Mouse (Mus musculus) layer of hippocampus, adult 9-11 months (tissue): ENCODE data around the gene Gpam.

Source experiments
- DNase-seq: peaks from one replicate; pipeline ENCODE4 v3.0.0; 2022

Gene Gpam

DNA sequence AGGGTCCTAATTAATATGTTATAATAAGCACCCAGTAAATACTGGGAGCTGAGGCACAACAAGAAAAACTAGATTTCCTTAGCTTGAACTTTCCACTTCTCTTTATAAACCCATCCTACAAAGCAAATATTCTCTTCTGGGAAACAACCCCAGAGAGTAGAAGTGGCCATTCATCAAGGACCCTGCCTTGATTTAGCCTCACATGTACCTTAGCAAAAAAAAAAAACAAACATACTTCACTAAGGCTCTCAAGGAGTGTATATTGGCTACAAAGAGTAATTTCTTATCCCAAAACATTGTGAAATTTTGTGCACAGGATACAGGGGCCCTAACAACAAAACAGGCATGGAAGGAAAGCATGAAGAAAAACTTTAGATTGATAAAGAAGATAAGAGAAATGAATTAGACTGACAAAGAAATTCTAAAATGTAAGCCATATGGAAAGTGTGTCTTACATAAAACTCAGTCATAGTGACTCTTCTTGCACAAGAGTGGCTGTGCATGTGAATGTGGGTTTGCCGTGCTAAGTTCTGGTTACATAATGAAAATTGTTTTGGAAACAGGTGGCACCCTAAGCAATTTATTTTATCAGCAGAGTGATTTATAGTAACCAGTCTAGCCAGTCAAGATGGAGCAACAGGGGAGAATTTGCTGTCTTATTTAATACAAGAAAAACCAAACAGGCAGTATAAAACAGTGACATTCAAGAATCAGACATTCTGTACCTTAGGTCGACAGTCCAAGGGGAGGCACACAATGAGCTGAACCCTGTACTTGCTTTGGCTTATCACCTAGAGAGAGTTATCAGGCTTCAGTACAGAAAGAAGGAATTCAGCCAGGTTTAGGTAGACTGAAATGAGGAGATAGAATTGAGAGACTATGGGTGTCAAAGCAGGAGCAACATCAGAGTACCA lies 26.6 kb downstream of the Gpam start:
- DNase-seq: no peak

DNA sequence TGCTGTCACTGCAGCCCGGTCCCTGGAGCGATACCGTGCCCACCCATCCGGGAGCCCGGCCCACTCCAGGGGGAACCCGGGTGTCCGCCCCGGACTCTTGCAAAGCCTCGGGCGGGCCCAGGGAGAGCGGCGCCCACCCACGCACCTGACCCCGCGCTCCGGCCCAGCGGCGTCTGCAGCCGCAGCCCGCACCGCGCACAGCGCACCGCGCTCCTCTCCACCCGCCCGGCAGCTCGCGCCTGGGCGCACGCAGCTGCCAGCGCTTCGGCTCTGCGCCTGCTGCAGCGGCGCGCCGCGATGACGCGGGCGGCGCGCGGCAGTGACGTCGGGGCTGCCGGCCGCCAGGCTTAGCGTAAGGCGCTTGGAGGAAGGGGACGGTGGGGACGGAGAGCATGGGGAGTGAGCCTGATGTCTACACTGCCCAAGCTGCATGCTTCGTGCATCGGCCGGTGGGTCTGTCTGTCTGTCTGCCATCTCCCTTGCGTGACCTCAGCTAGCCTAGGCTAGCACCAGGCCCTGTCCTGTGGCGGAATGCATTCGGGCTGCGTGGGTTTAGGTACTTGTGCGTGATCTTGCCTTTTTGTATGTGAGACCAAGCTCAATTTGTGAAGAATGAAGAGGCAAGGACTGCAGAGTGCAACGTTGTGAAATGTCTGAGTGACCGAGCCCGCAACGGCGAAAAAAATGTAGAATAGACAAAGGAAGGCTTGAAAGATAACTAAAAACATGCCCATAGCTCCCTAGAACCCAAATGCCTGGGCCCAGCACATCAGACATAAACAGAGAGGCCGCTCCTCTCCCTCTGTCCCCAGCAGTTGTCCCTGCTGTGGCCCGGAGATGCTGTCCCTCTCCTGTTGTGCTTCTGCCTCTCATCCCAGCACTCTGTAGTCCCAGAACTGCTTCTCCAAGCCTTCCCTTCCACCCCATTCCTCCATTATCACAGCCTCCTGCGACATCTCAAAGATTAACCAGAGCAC lies 27.6 kb downstream of the Gpam start:
- DNase-seq: peak; percentile 79

DNA sequence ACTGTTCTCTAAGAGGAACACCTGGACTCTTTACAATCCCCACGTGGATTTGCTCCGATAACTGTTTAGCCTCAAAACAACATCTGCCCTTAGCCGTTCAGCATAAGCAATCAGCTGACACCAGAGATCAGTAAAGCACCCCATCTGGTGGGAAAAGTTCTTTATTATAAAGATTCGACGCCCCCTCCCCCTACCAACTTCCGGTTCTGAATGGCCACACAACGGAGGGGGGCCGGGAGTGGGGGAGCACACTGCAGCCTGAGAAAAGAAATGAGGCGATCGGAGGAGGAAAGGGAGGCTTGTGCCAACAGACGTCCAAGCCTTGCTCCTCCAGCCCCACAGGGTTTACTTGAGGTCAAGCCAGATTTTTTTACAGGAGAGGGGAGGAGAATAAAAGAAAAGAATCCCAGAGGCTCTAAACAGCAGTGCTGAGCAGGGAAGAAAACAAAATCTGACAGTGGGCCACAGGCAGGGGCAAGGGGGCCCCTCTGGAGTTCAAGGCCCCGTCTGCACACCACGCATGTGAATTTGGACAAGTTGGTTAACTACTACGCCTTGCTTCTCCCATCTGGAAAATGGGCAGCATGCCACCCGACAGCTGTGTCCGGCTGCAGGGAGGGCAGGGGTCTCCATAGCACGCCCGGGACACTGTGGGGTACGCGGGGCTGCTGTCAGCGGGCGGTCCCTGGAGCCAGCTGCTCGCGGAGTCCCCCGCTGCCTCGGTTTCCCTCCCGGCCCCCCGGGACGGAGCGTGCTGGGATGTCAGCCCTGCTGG lies 28.4 kb downstream of the Gpam start:
- DNase-seq: peak; percentile 39

DNA sequence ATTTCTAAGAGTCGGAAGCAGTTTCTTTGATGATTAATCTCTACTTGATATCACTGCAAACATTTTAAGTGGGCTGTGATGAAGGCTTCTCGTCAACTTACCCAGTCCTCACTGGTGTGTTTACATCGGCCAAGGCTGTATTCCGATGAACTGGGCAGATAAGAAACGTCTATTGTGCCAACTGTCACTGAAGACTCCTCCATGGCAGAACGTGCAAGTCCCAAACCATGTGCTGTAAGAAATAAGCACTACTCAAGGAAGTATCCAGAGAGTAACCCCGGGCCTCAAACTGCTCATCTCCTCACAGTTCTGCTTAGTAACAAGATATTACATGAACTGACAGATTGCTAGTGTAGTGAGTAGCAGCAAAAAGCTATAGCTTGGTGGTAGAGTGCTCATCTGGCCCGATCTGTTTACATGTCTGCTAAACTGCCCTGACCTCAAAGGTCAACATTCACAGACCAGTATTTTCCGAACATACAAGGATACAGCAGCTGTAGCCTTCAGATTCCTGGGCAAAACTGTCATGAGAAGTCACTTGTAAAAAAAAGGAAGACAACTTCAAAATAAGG lies 29.6 kb downstream of the Gpam start:
- DNase-seq: no peak

DNA sequence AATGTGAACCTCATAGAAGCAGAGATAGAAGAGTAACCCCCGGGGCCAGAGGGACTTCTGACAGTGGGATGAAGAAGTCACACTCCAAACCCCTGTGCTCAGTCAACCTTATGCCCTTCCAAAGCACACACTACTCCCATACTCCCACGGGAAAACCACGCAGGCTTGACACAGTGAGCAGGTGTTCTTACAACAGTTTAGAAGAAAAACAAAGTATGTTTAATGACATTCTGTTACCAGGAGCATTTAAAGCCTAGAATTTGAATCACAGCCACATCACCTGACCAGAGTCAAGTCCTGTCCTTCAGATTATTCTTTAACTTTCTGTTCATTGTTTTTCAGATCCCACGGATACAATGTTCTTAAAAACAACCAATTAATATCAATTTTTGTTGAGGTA lies 30.4 kb downstream of the Gpam start:
- DNase-seq: no peak

DNA sequence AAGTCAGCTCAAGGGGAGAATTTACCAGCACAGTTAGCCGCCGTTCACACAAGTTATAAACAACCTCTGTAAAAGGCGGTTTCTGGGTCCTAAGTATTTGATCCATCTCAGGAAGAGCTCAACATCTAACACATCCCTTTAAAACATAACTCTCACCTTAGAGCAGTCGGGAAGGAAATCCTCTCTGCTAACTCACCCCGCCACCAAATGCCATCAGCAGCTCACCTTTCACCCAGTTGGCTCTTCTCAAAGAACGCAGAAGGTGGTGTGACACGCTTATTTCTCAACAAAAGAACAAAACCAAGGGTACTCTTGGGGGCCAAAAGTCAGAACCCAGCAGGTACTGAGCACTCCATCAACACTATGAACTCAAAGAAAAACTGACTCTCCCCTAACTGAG lies 31.5 kb downstream of the Gpam start:
- DNase-seq: no peak

DNA sequence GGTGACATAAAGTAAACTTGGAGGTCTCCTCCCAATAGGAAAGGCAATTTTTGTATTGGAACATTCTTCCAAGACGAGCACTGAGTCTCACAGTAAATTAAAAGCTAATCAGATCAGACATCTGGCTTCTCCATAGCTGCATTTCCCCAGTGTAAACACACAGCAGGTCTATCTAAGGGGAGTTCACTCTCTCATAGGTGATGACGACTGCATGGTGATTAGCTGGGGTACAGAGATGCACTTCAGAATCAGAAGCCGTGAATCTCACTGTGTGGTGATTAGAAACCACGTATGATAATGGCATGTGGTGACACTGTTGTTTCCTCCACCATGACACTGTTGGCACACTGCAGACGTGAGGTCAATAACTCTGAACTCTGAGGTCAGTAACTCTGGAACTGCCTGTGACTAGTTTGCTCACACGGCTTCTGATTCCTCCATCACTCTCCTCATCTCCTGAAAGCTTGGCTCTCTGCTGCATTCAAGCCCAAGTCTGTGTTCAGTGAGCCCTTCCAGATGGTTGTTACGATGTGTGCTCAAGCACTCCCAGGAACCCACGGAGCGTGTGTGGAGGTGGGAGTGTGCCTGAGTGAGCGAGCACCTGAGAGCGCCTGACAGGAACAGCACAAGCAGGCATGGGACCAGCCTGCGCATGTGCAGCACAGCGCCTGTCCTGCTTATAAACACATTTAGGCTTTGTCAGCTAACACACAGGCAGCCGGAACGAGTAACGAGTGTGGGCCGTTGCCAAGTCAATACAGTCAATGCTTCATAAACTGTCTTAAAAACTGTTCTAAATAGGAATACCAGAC lies 35.2 kb downstream of the Gpam start:
- peak; percentile 63 for DNase-seq

DNA sequence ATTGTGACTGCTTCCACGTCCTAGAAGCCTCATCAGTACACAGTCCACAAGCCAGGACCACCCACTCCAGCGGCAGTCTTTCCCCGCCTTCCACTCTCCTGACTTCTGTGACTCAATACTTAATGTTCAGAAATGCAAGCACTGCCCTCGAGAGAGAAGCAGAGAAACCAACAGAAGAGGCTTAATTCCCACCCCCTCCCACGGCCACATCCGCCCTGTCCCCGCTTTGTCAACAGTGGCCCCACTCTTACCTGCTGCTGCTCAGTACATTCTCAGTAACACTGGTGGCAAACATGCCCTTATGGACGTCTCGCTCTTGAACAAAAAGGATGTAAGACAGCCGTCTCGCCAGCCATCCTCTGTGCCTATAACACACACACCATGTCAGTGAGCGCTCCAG lies 36.2 kb downstream of the Gpam start:
- DNase-seq: no peak

DNA sequence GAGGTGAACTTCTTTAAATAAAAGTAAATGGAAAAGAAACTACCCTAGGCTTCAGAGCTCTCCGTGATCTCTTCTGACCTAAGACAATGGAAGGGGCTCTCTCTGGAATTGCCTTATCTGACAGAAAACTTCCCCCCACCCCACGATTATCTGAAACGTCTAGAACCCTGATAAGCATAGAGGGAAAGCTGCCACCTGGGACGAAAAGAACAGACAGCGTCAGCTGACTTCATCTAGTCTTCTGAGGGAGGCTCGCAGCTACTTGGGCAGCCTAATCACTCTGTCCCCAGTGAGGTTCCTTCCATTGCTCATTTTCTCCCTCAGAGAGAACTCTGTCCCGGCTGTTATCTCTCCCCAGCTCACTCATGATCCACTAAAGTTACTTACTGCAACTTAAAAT lies 36.9 kb downstream of the Gpam start:
- no peak for DNase-seq

DNA sequence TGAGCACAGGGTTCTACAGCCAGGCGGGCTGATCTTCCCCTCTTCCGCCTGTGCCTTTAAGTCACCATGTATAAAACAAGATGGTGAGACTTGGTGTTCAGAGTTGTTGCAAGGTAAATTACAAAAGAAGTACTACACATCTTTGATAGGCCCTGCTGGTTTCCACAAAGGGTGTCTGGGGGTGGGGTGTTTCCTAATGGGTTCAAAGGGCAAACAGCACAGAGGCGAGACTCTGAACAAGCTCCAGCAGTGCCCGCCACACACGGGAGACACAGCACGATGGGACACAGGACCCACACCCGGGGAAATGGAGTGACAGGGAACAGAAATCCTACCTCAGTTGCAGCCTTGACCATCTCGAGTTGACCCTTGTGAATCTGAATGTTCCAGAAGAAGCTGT lies 39.3 kb downstream of the Gpam start:
- DNase-seq: no peak

DNA sequence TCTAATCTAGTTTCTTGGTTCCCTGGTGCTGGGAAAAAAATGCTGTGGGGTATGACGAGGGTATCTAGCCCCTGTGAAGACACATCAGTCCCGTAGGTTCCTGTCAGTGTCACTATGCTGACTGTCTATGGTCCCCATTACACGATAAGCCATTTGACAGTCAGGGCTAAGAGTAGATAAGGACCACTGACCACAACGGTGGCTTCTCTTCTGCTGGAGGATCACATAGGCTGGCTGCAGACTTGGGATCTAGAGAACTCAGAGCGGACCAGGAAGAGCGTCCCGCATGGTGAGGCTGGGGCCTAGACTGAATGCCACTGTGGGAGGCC lies 41.2 kb downstream of the Gpam start:
- no peak for DNase-seq

DNA sequence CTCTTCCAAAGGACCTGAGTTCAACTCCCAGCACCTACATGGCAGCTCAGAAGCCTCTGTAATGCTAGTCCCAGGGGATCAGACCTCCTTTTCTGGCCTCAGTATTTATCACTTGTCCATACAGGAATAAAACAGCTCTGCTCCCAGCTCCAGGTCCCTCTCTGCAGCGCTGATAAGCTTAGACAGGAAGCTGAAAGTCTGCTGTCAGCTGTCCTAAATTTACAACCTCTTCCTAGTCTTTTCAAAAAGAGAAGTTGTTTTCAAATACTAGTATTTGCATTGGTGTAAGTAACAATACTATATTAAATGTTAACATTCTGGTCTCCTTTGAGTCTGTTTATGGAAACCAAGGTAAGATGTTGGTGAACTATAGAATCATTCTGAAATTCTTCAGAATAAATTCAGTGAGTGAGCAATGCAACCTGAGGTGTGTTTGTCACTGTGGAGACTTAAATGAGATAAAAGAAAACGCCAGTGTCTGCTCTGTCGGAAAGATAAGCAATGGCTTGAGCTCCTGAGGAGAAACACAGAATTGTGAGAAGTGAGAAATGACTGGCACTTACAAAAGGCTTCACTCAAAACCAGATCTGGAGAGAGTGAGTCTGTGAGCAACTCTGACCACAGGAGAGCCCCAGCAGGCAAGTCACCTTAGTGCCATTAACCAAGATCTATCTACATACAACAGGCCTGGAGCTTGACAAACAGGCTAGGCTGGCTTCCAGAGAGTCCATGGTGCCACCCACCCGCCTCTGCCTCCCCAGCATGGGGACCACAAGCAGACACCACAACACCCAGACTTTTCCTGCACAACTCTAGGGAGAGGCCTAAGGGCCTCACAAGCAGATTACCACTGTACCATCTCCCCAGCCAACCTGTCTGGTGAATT lies 41.8 kb downstream of the Gpam start:
- DNase-seq: no peak

DNA sequence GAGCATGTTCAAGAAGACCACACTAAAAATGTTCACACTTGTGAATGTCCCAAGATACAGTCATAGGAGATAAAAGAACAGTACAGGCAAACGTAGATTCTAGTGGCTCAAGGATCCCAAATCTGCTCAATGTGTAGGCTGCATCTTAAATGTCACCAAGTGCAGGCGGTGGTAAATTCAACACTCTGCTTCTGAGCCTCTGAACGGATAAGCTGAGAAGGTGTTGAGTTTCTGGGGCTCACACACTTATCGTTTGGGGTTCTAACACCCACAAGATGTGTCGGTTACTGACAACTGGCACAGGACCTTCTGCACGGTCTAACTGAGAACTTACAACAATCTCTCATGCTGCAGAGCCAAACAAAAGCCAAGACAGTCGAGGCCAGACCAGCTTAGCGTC lies 50.2 kb downstream of the Gpam start:
- DNase-seq: no peak

DNA sequence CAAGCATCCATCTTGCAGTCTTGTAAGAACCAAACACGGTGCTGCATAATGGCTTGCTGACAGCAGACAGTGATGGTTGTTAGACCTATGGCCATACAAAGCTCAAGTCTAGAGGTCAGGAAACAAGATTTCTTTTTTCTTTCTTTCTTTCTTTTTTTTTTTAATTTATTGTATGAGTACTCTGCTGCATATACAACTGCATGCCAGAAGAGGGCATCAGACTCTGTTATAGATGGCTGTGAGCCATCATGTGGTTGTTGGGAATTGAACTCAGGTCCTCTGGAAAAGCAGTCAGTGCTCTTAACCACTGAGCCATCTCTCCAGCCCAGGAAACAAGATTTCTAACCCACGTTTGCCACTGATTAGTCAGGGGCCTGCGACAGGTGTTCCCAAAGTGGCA lies 54.0 kb downstream of the Gpam start:
- no peak for DNase-seq

DNA sequence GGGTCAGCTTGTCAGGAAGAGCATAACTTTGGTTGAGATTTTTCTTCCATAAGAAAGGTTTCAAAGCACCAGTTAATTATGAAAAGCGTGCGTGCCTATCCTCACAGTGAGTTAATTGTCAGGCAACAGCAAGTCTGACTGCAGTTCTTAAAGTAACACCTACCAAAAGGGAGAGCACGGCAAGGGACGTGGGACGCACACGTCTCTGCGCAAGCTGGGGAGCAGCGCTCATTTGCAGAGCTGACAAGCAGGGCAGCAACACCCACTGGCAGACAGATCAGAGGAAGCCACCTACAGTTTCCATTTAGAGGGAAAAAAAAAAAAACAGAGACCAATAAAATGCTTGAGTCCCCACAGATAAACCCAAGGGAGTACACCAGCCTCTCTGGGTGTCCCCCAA lies 58.0 kb downstream of the Gpam start:
- DNase-seq: peak; percentile 46

DNA sequence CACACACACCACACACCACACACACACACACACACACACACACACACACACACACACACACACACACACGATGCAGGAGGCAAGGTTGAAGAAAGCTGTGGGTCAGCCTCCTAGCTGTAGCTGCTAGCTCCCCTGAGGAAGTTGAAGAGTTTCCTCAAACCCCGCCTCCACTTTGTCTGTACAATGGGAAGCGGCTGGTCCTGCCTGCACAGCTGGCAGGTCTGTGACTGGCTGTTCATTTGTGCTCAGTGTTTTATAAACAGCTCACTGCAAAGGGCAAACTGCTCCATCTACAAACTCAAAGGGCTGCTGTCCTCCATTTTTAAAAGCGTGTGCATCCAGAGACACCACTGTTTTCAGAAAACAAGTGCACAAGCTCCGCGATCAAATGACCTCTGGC lies 63.8 kb downstream of the Gpam start:
- no peak for DNase-seq

DNA sequence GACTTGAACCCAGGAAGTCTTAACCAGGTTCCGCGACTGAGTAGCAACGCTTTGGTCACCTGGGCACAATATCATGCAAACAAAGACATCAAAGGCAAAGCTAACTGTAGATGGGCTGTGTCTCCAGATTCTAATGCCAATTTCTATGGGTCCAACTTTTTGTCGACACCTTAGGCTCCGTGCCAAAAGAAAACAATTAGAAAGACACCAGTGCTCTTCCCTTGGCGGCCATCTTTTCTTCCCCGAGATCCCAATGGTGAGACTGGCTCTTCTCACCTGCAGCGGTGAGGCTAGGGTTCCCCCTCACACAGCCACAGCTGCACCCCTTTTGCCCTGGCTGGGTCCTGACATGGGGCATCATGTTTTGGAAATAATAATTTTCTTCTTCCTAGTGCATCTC lies 64.5 kb downstream of the Gpam start:
- no peak for DNase-seq

DNA sequence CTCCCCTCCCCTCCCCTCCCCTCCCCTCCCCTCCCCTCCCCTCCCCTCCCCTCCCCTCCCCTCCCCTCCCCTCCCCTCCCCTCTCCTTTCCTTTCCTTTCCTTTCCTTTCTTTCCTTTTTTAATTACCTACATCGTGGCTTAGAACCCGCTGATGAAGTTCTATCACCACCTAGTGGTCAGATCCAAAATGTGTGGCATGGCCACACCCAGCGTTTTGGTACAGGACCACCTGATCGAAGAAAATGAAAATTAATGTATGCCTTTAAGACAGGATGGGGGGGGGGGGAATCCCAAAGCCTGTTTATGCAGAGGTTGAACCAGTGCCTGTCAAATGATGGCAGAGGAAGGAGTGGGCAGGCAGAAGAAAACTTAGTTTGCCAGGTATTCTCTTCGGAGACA lies 65.1 kb downstream of the Gpam start:
- peak; percentile 36 for DNase-seq

DNA sequence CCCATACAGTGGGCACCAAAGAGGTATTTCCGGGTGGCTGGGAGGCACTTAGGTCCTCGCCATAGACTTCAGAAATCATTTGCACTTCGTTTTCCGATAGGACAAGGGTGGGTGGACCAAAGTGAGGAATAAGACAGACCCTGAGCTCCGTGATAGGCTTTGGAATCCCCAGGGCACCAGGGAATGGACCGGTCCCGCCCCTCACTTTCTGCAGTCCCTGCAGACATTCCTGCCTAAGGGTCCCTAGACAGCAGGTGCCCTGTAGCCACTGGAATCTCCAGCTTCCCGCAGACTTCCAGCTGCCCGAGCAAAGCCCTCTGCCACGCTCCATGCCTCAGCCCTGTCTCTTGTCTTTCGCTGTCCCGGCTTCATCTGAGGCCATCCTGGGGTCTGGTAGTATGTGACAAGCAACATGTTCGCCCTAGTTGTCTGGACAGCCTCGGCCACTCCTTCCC lies 65.6 kb downstream of the Gpam start:
- no peak for DNase-seq

DNA sequence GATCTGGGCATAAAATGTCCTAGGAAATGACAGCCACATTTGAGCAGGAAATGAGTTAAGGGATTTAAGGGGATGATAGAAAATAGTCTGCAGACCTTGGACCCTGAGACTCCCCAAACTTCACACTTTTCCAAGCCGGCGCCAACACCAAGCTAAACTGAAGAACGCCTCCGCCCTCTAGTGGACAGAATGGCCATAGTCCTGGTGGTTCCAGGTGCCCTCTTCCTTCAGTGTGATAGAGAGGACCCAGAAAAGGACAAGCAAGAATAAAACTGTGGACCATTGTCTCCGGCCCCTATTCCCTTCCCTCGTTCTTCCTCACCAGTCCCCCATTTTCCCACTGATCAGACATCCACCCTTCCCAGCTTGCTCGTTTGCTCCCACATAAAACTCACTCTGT lies 66.1 kb downstream of the Gpam start:
- peak; percentile 43 for DNase-seq

DNA sequence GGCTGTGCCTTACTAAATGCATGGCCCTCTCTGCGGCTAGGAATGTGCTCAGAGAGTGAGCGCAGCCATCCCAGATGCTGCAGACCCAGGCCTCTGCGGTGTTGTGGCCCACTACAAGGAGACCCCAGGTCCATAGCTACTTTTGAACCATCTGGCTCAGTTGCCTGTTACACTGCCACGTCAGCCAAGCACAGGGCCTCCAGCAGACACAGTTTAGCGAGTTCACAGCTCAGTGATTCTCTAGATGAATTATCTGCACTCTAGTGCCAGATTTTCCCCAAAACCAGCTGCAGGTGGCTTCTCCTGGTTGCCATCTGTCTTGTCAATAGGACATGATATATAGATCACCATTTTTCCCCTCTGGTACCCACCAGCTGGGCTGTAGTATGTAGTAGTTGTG lies 69.6 kb downstream of the Gpam start:
- DNase-seq: no peak
